Mouse (Mus musculus) cortical plate, adult 2 months (tissue): ENCODE results near the gene P4hb. TPM values are rescaled to one million over a fixed set of nuclear protein-coding genes. Genes with fewer than 3 reads are reported as not detected.
A peak's percentile ranks its signal among the peaks of the same experiment; 100 is the strongest.

Experiments used
- H3K27ac ChIP-seq: fragments of 200-500 bp; 2 replicates; pipeline ENCODE4 v1.5.1; 2012; ENCODE audit warnings: low read length, control low read depth, inconsistent platforms; ENCODE audit not compliant: insufficient read depth
- H3K4me1 ChIP-seq: fragments of 200-500 bp; 2 replicates; pipeline ENCODE4 v1.6.1; 2011; ENCODE audit warnings: low read length; ENCODE audit not compliant: control insufficient read depth, insufficient read depth
- H3K4me3 ChIP-seq: fragments of 200-500 bp; 2 replicates; pipeline ENCODE4 v1.5.1; 2011; ENCODE audit warnings: mild to moderate bottlenecking, low read length, control low read depth; ENCODE audit not compliant: insufficient read depth
- CTCF ChIP-seq: fragments of 200-500 bp; IDR thresholded peaks from 2 replicates; pipeline ENCODE4 v1.5.1; 2011; ENCODE audit warnings: mild to moderate bottlenecking, control low read depth, low read length; ENCODE audit not compliant: insufficient read depth; ENCODE audit errors: extremely low read depth
- POLR2A ChIP-seq: fragments of 200-500 bp; IDR thresholded peaks from 2 replicates; pipeline ENCODE4 v1.6.1; 2011; ENCODE audit warnings: mild to moderate bottlenecking, low read length, control low read depth; ENCODE audit not compliant: insufficient read depth; ENCODE audit errors: extremely low read depth
- polyA plus RNA-seq: library from polyadenylated mRNA; depleted of rRNA; stranded (reverse); fragments of >200 nt; gene quantifications from 2 replicates; pipeline ENCODE4 v1.2.3, GENCODE M21; 2012

P4hb gene
- polyA plus RNA-seq, 1 experiment = 91.2 TPM

DNA sequence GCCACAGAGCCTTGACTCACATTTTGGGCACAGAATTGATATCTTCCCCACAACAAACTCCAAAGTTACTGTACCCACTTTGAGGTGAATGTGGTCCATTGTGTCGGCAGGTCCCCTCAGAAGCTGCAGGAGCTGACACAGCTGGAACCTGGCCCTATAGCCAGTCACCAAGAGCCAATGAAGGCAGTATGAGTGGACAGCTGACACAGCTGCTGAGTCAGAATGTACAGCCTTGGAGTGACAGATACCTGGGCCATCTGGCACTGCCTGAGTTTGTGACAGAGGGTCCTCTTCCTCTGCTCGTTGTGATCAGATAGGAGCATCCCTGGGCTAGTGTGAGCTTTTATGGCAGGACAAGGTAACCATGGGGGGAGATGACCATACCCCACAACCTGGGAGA is 17.8 kb downstream of the P4hb start:
- no peak overlapping the region for H3K4me3 ChIP-seq
- peaks cover under 1% of the 10 kb centered on the region; the same call in 1 of the 2 replicates for H3K4me1 ChIP-seq
- peak overlapping the region; percentile 41; the same call in 1 of the 2 replicates for H3K27ac ChIP-seq
- TF ChIP-seq CTCF = no peak
- no peak for TF ChIP-seq POLR2A

DNA sequence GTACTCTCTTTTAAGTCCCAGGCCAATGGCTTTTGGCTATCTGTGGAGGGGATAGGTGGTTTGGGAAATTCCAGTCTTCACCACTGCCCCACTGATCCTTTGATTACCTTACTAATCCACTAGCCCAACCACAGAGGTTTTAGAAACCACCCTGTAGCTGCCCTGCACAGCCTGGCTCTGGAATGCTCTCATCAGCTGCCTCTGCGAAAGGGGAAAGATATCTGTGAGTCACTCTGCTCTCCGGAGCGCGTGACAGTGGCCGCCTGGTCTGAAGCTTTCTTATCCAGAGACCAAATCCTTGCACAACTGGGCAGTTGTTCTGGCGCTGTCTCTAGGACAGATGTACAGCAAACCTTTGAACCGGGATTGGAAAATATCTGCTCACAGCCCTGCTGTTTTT is 18.2 kb downstream of the P4hb start:
- H3K4me1 ChIP-seq = peaks cover 4% of the 10 kb centered on the region; the same call in 1 of the 2 replicates
- peak overlapping the region; percentile 41; the same call in 1 of the 2 replicates for H3K27ac ChIP-seq
- TF ChIP-seq CTCF = no peak
- TF ChIP-seq POLR2A = no peak
- H3K4me3 ChIP-seq = no peak overlapping the region

GRCm38 (mm10) chr11:120552736-120553135 is 20.3 kb downstream of the P4hb start:
- Histone ChIP-seq H3K4me1 (peaks cover 11% of the 10 kb centered on the region), H3K27ac (no peak overlapping the region), H3K4me3 (no peak overlapping the region)
- TF ChIP-seq POLR2A (no peak), CTCF (no peak)

GRCm38 (mm10) chr11:120550810-120551440 is 22.1 kb downstream of the P4hb start, which contains the start of gene Ppp1r27:
Ppp1r27 (minus strand) TSS chr11:120551132.
- H3K27ac ChIP-seq = peak within 1 kb of the TSS; percentile 85; the same call in 1 of the 2 replicates

DNA sequence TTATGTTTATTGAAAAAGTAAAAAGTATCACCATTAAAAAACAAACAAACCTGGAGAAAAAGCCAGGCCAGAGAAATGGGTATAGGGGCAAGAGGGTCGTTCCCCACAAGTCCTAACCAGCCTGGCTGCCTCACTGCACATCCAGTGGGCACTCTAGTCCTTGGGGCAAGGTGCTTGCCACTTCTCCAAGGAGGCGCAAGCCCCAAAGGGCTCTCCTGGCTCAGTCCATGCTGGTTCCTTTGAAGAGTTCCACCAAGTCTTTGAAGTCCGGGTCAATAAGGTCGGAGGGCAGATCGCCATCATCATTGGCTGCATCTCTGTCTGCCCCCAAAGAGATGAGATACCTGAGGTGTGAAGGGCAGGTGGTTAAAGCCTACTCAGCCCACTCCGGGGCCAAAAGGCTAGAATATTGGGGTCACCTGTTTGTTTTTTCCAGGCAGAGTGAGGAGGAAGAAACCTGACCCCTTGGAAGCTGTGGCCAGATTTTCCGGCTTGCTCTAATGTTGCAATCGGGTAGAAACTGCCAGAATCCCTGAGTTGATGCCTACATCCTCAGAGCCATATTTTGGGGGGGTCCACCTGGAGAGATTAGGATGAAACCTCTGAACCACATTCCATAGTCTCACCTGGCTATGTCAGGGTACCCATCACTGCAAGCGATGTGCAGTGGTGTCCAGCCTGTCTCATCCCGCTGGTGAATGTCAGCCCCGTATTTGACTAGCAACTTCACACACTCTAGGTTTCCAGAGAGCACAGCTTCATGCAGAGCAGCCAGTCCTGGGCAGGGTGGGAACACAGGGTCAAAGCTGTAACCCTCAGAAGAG is 22.9 kb downstream of the P4hb start:
- H3K4me3 ChIP-seq = peak overlapping the region; percentile 96
- peak overlapping the region; percentile 85; the same call in 1 of the 2 replicates for H3K27ac ChIP-seq
- H3K4me1 ChIP-seq = peaks cover 11% of the 10 kb centered on the region
- TF ChIP-seq POLR2A (no peak), CTCF (no peak)

More at GRCm38 (mm10) chr11:120550810-120551440, 22.1 kb downstream of the P4hb start, which contains the start of gene Ppp1r27:
- TF ChIP-seq CTCF (no peak), POLR2A (no peak)
- peaks cover 11% of the 10 kb centered on the region for H3K4me1 ChIP-seq
- H3K4me3 ChIP-seq = peak within 1 kb of the TSS; percentile 96

- no peak for TF ChIP-seq CTCF
- peak; percentile 54; the same call in 1 of the 2 replicates for TF ChIP-seq POLR2A
- H3K4me1 ChIP-seq = peaks cover 11% of the 10 kb centered on the region
- H3K27ac ChIP-seq = peak within 1 kb of the TSS; percentile 85; the same call in 1 of the 2 replicates
- peak within 1 kb of the TSS; percentile 96 for H3K4me3 ChIP-seq
These were observed 23.7 kb downstream of the P4hb start, which contains the start of gene Mcrip1 for GRCm38 (mm10) chr11:120549168-120549945. Mcrip1 (minus strand) TSS chr11:120549727.

GRCm38 (mm10) chr11:120548786-120549167 is 24.3 kb downstream of the P4hb start:
- TF ChIP-seq POLR2A (no peak), CTCF (no peak)
- Histone ChIP-seq H3K27ac (no peak overlapping the region), H3K4me1 (peaks cover 11% of the 10 kb centered on the region), H3K4me3 (peak overlapping the region; percentile 96)

DNA sequence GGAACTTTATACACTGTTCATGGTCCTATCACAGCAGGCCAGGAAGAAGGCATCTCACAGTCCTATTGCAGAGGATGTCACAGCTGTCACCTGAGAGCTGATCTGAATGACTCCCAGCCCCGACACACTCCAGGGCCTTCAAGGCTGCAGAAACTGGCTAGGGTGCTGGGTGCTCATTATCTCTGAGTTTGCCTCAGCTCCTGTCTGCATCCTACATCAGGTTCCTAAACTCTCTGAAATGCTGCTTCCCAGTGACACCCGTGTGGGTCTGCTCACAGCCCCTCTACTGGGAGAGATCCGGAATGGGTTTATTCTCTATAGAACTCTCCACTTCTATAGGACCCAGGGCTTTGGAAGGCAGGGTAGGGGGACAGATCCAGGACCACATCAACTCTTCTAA is 24.8 kb downstream of the P4hb start:
- peaks cover 11% of the 10 kb centered on the region for H3K4me1 ChIP-seq
- TF ChIP-seq CTCF = no peak
- TF ChIP-seq POLR2A = no peak
- no peak overlapping the region for H3K27ac ChIP-seq
- peak overlapping the region; percentile 96; the same call in 1 of the 2 replicates for H3K4me3 ChIP-seq

- H3K4me3 ChIP-seq = no peak overlapping the region; the same call in 1 of the 2 replicates
- peaks cover 11% of the 10 kb centered on the region for H3K4me1 ChIP-seq
- TF ChIP-seq POLR2A (0 out of 2 replicates have a peak, but pooled peaks have one; percentile 36), CTCF (no peak)
- H3K27ac ChIP-seq = no peak overlapping the region
These were observed 25.6 kb downstream of the P4hb start for GRCm38 (mm10) chr11:120547469-120547868.

- no peak overlapping the region for H3K4me3 ChIP-seq
- no peak overlapping the region for H3K27ac ChIP-seq
- no peak for TF ChIP-seq POLR2A
- no peak for TF ChIP-seq CTCF
- H3K4me1 ChIP-seq = peaks cover 11% of the 10 kb centered on the region
These were observed 27.1 kb downstream of the P4hb start for GRCm38 (mm10) chr11:120545964-120546363.
